Mouse (Mus musculus): ENCODE data around the gene Fam69b. TPM values are rescaled to one million over a fixed set of nuclear protein-coding genes. Genes with fewer than 3 reads are reported as not detected.

Fam69b gene
- polyA plus RNA-seq, 1 experiment from 2014 or later, result 1.2 TPM

- Histone ChIP-seq H3K27ac (replicated peaks) (no peak overlapping the region), H3K4me1 (replicated peaks) (peaks cover 11% of the 10 kb centered on the region), H3K9ac (no peak overlapping the region), H3K9me3 (replicated peaks) (no peaks in the 10 kb centered on the region), H3K36me3 (replicated peaks) (no peaks in the 10 kb centered on the region), H3K4me2 (no peak overlapping the region), H3K27me3 (peaks cover 9% of the 10 kb centered on the region; the same call in 1 of the 2 replicates), H3K4me3 (replicated peaks) (no peak overlapping the region)
- no peak for ATAC-seq (ENCODE audit: insufficient read depth)
- 63% methylated on average over 3 of the region's 3 CpGs for WGBS (ENCODE audit: insufficient replicate concordance)
Observed at GRCm38 (mm10) chr2:26610526-26610925, 17.7 kb upstream of the Fam69b start.

GRCm38 (mm10) chr2:26611054-26611453 is 17.2 kb upstream of the Fam69b start:
- Histone ChIP-seq H3K9ac (no peak overlapping the region), H3K4me3 (replicated peaks) (no peak overlapping the region), H3K4me1 (replicated peaks) (peaks cover 11% of the 10 kb centered on the region), H3K9me3 (replicated peaks) (no peaks in the 10 kb centered on the region), H3K27ac (replicated peaks) (no peak overlapping the region), H3K36me3 (replicated peaks) (no peaks in the 10 kb centered on the region), H3K4me2 (no peak overlapping the region), H3K27me3 (peaks cover 6% of the 10 kb centered on the region; the same call in 1 of the 2 replicates)
- peak; percentile 44 for ATAC-seq (ENCODE audit: insufficient read depth)

GRCm38 (mm10) chr2:26611896-26612295 is 16.4 kb upstream of the Fam69b start:
- no peak overlapping the region for H3K4me2 ChIP-seq
- ATAC-seq (ENCODE audit: insufficient read depth), result no peak
- peaks cover 7% of the 10 kb centered on the region; the same call in 1 of the 2 replicates for H3K4me1 ChIP-seq (replicated peaks)
- H3K9ac ChIP-seq, result no peak overlapping the region
- H3K9me3 ChIP-seq (replicated peaks), result no peaks in the 10 kb centered on the region
- no peaks in the 10 kb centered on the region for H3K36me3 ChIP-seq (replicated peaks)
- peaks cover 3% of the 10 kb centered on the region; the same call in 1 of the 2 replicates for H3K27me3 ChIP-seq
- H3K4me3 ChIP-seq (replicated peaks), result no peak overlapping the region
- no peak overlapping the region for H3K27ac ChIP-seq (replicated peaks)

GRCm38 (mm10) chr2:26614903-26615302 is 13.4 kb upstream of the Fam69b start:
- Histone ChIP-seq H3K9ac (no peak overlapping the region), H3K27ac (replicated peaks) (no peak overlapping the region), H3K27me3 (no peaks in the 10 kb centered on the region), H3K4me1 (replicated peaks) (no peaks in the 10 kb centered on the region), H3K4me3 (replicated peaks) (no peak overlapping the region), H3K36me3 (replicated peaks) (no peaks in the 10 kb centered on the region), H3K9me3 (replicated peaks) (no peaks in the 10 kb centered on the region), H3K4me2 (no peak overlapping the region)
- ATAC-seq (ENCODE audit: insufficient read depth), result no peak
- WGBS (ENCODE audit: insufficient replicate concordance), result 54% methylated on average over 5 of the region's 5 CpGs

DNA sequence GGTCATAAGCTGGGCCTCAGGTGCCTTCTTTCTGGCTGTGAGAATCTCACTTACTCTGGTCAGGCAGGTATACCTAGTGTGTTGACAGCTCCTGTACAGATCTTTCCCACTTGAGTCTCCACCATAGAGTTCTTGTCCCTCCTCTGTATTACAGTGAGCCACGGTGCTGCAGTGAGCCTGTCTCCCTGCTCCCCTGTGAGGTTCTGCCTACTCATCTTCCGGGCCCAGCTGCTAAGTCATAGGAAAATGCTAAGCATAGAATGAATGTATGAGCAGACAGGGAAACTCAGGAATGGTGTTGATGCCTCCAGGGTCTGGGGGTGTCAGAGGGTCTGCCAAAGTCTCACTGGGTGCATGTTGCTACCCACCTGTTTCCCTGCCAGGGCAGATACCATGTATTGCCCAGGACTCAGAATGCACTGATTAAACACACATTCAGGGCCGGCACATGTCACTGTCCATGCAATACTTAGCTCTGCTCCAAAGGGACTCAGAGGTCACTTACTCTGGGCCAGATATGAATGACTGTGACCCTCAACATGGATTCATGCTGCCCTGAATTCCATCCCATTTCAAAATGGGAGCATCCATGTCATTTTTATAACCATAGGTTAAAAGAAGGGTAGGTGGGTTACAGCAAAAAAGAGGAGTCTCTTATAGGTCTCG is 12.7 kb upstream of the Fam69b start:
- Histone ChIP-seq H3K27me3 (no peaks in the 10 kb centered on the region), H3K36me3 (replicated peaks) (no peaks in the 10 kb centered on the region), H3K4me3 (replicated peaks) (no peak overlapping the region), H3K4me1 (replicated peaks) (no peaks in the 10 kb centered on the region), H3K9ac (no peak overlapping the region), H3K4me2 (no peak overlapping the region), H3K9me3 (replicated peaks) (no peaks in the 10 kb centered on the region), H3K27ac (replicated peaks) (no peak overlapping the region)
- WGBS (ENCODE audit: insufficient replicate concordance), result 58% methylated on average over 4 of the region's 4 CpGs
- no peak for ATAC-seq (ENCODE audit: insufficient read depth)

GRCm38 (mm10) chr2:26617331-26617730 is 10.9 kb upstream of the Fam69b start:
- ATAC-seq (ENCODE audit: insufficient read depth), result no peak
- Histone ChIP-seq H3K4me1 (replicated peaks) (no peaks in the 10 kb centered on the region), H3K36me3 (replicated peaks) (no peaks in the 10 kb centered on the region), H3K27ac (replicated peaks) (no peak overlapping the region), H3K4me3 (replicated peaks) (no peak overlapping the region), H3K27me3 (no peaks in the 10 kb centered on the region), H3K9ac (no peak overlapping the region), H3K4me2 (no peak overlapping the region), H3K9me3 (replicated peaks) (no peaks in the 10 kb centered on the region)
- 44% methylated on average over 6 of the region's 6 CpGs for WGBS (ENCODE audit: insufficient replicate concordance)

DNA sequence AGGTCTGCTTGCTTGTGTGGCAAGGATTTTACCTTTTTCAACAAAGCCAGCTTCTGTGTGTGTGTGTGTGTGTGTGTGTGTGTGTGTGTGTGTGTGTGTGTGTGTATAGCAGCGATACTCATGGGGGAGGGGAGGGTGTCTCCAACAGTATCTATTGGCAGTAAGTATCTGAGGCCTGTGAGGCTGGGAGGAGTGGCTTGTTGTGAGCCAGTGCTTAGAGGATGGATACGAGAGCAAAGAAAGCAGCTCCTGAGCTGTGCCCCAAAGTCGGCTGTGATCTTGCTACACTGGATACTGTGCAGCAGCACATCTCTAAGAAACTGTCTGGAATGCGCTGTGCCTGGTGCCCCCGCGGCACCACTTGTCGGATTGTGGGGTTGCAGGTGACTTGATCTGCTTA is 10.3 kb upstream of the Fam69b start:
- no peak overlapping the region for H3K9ac ChIP-seq
- H3K4me1 ChIP-seq (replicated peaks), result no peaks in the 10 kb centered on the region
- no peaks in the 10 kb centered on the region for H3K27me3 ChIP-seq
- H3K9me3 ChIP-seq (replicated peaks), result no peaks in the 10 kb centered on the region
- no peak for ATAC-seq (ENCODE audit: insufficient read depth)
- no peak overlapping the region for H3K4me3 ChIP-seq (replicated peaks)
- H3K4me2 ChIP-seq, result no peak overlapping the region
- H3K27ac ChIP-seq (replicated peaks), result no peak overlapping the region
- no peaks in the 10 kb centered on the region for H3K36me3 ChIP-seq (replicated peaks)
- 67% methylated on average over 7 of the region's 7 CpGs for WGBS (ENCODE audit: insufficient replicate concordance)

DNA sequence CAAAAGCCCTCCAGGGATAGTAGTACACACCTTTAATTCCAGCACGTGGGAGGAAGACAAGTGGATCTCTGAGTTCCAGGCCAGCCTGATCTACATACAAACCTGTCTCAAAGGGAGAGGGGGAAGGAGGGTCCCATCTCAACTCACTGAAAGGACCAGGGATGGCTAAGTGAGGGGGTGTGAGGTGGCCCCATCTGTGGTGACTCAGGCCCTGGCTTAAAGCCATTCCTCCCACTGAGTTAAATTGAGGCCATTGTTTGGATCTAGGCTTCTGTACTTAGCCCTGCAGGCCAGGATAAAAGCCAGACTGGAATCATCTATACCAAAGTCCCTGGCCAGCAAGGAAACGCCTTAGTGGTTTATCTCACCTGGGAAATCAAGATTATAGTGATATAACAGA is 7.0 kb upstream of the Fam69b start:
- Histone ChIP-seq H3K4me3 (replicated peaks) (no peak overlapping the region), H3K9ac (no peak overlapping the region), H3K4me1 (replicated peaks) (no peaks in the 10 kb centered on the region), H3K9me3 (replicated peaks) (no peaks in the 10 kb centered on the region), H3K4me2 (no peak overlapping the region), H3K27ac (replicated peaks) (no peak overlapping the region), H3K36me3 (replicated peaks) (no peaks in the 10 kb centered on the region), H3K27me3 (no peaks in the 10 kb centered on the region)
- ATAC-seq (ENCODE audit: insufficient read depth), result no peak
- 31% methylated on average over 2 of the region's 2 CpGs for WGBS (ENCODE audit: insufficient replicate concordance)

- no peaks in the 10 kb centered on the region for H3K36me3 ChIP-seq (replicated peaks)
- no peaks in the 10 kb centered on the region for H3K9me3 ChIP-seq (replicated peaks)
- H3K4me3 ChIP-seq (replicated peaks), result no peak overlapping the region
- no peak overlapping the region for H3K4me2 ChIP-seq
- WGBS (ENCODE audit: insufficient replicate concordance), result 33% methylated on average over 5 of the region's 5 CpGs
- H3K9ac ChIP-seq, result no peak overlapping the region
- H3K27ac ChIP-seq (replicated peaks), result no peak overlapping the region
- no peak for ATAC-seq (ENCODE audit: insufficient read depth)
- H3K4me1 ChIP-seq (replicated peaks), result no peaks in the 10 kb centered on the region; the same call in 1 of the 2 replicates
- H3K27me3 ChIP-seq, result peaks cover 15% of the 10 kb centered on the region
Observed at GRCm38 (mm10) chr2:26622984-26623383, 5.3 kb upstream of the Fam69b start.

DNA sequence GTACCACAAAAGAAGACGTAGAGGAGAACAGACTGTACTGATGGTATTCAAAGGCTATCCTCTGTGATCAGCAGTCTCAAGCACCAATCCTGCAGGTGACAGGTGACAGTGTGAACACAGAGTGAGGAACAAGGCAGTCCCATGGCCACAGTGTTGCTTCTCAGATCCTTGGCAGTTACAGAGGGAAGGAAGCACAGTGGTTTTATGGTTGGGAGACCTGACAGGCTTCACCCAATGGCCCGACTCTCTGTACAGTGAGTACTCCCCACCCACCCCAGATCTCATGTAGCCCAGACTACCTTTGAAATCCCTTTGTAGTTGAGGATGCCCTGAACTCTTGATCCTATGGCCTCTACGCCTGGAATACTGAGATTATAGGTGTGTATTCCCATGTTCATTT is 2.8 kb upstream of the Fam69b start:
- Histone ChIP-seq H3K9ac (no peak overlapping the region), H3K27ac (replicated peaks) (no peak overlapping the region), H3K4me2 (no peak overlapping the region), H3K4me1 (replicated peaks) (no peaks in the 10 kb centered on the region; the same call in none of the 2 replicates), H3K9me3 (replicated peaks) (no peaks in the 10 kb centered on the region), H3K27me3 (peaks cover 34% of the 10 kb centered on the region), H3K36me3 (replicated peaks) (no peaks in the 10 kb centered on the region), H3K4me3 (replicated peaks) (no peak overlapping the region)
- 43% methylated on average over 3 of the region's 3 CpGs for WGBS (ENCODE audit: insufficient replicate concordance)
- ATAC-seq (ENCODE audit: insufficient read depth), result no peak

- Histone ChIP-seq H3K4me3 (replicated peaks) (no peak overlapping the region), H3K9ac (no peak overlapping the region), H3K9me3 (replicated peaks) (no peaks in the 10 kb centered on the region), H3K27me3 (peaks cover 34% of the 10 kb centered on the region), H3K4me1 (replicated peaks) (no peaks in the 10 kb centered on the region; the same call in none of the 2 replicates), H3K4me2 (no peak overlapping the region), H3K36me3 (replicated peaks) (no peaks in the 10 kb centered on the region), H3K27ac (replicated peaks) (no peak overlapping the region)
- 39% methylated on average over 3 of the region's 3 CpGs for WGBS (ENCODE audit: insufficient replicate concordance)
- ATAC-seq (ENCODE audit: insufficient read depth), result no peak
Observed at GRCm38 (mm10) chr2:26626081-26626480, 2.2 kb upstream of the Fam69b start.

All from liver, embryonic 15.5 days (tissue).